ENCODE assay signal across 11 mouse cellular contexts in the genomic region with DNA sequence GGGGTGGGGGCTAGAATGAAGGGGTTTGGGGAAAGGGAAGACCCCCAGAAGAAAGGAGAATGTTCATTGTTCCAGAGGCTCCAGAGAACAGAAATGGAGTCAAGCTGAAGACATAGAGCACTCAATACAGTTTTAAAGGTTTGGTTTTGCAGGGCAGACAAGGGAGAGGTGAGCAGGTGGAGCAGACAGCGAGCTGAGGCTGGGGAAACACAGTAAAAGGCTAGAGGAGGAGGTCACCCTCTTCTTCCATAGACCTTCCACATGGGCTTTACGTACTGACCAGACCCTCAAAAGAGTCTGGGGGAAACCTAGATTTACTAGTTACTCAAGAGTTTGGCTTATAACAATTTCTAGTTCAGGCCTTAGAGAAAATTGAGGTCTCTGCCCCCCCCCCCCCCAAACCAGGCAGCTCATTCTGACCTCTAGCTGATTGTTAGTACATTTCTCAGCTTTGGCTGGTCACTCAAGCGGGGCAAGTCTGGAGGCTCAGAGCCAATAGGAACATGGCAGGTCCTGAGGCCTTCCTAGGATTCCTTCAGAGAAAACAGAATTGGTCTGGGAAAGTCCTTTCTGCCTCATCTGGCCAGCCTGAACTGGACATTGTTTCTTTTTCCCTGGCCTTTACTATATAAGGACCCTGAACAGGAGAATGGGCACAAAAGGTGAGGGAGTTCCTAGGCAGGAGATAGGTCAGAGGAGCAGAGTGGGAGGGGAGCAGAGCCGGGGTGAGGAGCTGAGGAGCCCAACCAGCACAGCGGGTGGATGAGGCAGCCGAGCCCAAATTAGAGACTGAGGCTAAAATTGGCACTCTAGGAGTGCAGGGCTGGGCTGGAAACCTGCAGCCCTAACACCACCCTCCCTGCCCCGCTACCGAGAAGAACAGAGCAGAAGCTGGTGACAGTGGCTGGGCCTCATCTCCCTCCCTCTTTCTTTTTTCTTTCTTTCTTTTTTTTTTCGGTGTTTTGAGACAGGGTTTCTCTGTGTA. TPM values are rescaled to one million over a fixed set of nuclear protein-coding genes. Genes with fewer than 3 reads are reported as not detected.
DNase-seq lines count a peak whose midpoint lies in the region; ATAC-seq and TF ChIP-seq lines count a peak whose summit lies in the region.
"Had no signal": no experiment of that assay in that cellular context is flagged by ENCODE, and none has a peak within 500 bp of the region (broad histone marks: within the 10 kb centered on the region; RNA-seq: fewer than 3 reads in every experiment).

No protein-coding gene starts in this region.

- H3K4me3 ChIP-seq in kidney, embryonic 14.5 days (ENCODE audit: low read length), result no peak overlapping the region
- H3K4me3 ChIP-seq in ES-Bruce4 (ENCODE audit: low read depth, low read length), result no peak overlapping the region
- H3K4me3 ChIP-seq in kidney, embryonic 16.5 days (ENCODE audit: low read length), result 0 out of 2 replicates have a peak overlapping the region, but pooled peaks have one; percentile 2
- no peak overlapping the region for H3K4me3 ChIP-seq in intestine, embryonic 15.5 days (replicated peaks)

- WGBS in kidney, embryonic 14.5 days, result 45% methylated on average over 9 of the region's 9 CpGs
- 52% methylated on average over 9 of the region's 9 CpGs for WGBS in kidney, embryonic 16.5 days
- WGBS in intestine, embryonic 15.5 days, result 62% methylated on average over 9 of the region's 9 CpGs

- peak; percentile 82 for DNase-seq in kidney, adult 11 months
- DNase-seq in cerebellum, postnatal 36 days, result peak; percentile 64 to 68
- no peak for DNase-seq in left cerebral cortex, postnatal 4 days
- DNase-seq: embryo, embryonic 11 days had no signal

- H3K27ac ChIP-seq in kidney, embryonic 14.5 days (ENCODE audit: low read depth, low read length), result no peak overlapping the region
- H3K27ac ChIP-seq in ES-Bruce4 (ENCODE audit: insufficient read depth, low read length), result no peak overlapping the region
- peak overlapping the region; percentile 99 for H3K27ac ChIP-seq in kidney, embryonic 16.5 days (ENCODE audit: low read length)
- no peak overlapping the region for H3K27ac ChIP-seq in intestine, embryonic 15.5 days

- intact Hi-C loops in left cerebral cortex, postnatal 4 days (cut with DNase I), result no loop called here

- H3K9ac ChIP-seq in kidney, embryonic 14.5 days (ENCODE audit: low read depth, low read length), result no peak overlapping the region
- H3K9ac ChIP-seq in ES-Bruce4 (ENCODE audit: low read depth, poor library complexity, severe bottlenecking), result 0 out of 2 replicates have a peak overlapping the region, but pooled peaks have one; percentile 18
- H3K9ac ChIP-seq in kidney, embryonic 16.5 days (replicated peaks; ENCODE audit: low read length), result no peak overlapping the region
- H3K9ac ChIP-seq in intestine, embryonic 15.5 days, result no peak overlapping the region

- no peak overlapping the region for H3K4me2 ChIP-seq in kidney, embryonic 14.5 days (replicated peaks; ENCODE audit: low read depth, low read length)
- no peak overlapping the region; the same call in 1 of the 2 replicates for H3K4me2 ChIP-seq in kidney, embryonic 16.5 days (replicated peaks; ENCODE audit: low read depth, low read length)
- H3K4me2 ChIP-seq in intestine, embryonic 15.5 days (replicated peaks), result no peak overlapping the region

- no peak for TF ChIP-seq CTCF in ES-Bruce4 (IDR thresholded peaks at IDR 0.05; ENCODE audit: low read depth, low read length)

- H3K36me3 ChIP-seq in kidney, embryonic 14.5 days (ENCODE audit: control insufficient read depth, insufficient read depth, low read length), result no peaks in the 10 kb centered on the region
- no peaks in the 10 kb centered on the region; the same call in 1 of the 2 replicates for H3K36me3 ChIP-seq in ES-Bruce4 (ENCODE audit: control insufficient read depth, insufficient read depth, low read length, poor library complexity, severe bottlenecking)
- H3K36me3 ChIP-seq in kidney, embryonic 16.5 days (ENCODE audit: insufficient read depth, low read length), result no peaks in the 10 kb centered on the region
- no peaks in the 10 kb centered on the region for H3K36me3 ChIP-seq in intestine, embryonic 15.5 days

- H3K4me1 ChIP-seq in kidney, embryonic 14.5 days (ENCODE audit: control insufficient read depth, insufficient read depth, low read length), result peaks cover 42% of the 10 kb centered on the region
- peaks cover 6% of the 10 kb centered on the region for H3K4me1 ChIP-seq in ES-Bruce4 (ENCODE audit: control insufficient read depth, insufficient read depth, low read length)
- H3K4me1 ChIP-seq in kidney, embryonic 16.5 days (ENCODE audit: insufficient read depth, low read length), result peaks cover 46% of the 10 kb centered on the region
- peaks cover 34% of the 10 kb centered on the region for H3K4me1 ChIP-seq in intestine, embryonic 15.5 days (replicated peaks)

- no peak for TF ChIP-seq EP300 in ES-Bruce4 (IDR thresholded peaks at IDR 0.05; ENCODE audit: insufficient read depth, low read depth, low read length)

- ATAC-seq in kidney, embryonic 14.5 days (ENCODE audit: low FRiP score, low TSS enrichment), result no peak
- no peak for ATAC-seq in kidney, embryonic 16.5 days (ENCODE audit: low FRiP score, low TSS enrichment)
- ATAC-seq in granulocyte monocyte progenitor cell, adult 5-6 weeks (replicated peaks; ENCODE audit: poor library complexity, severe bottlenecking), result no peak
- no peak for ATAC-seq in intestine, embryonic 15.5 days

- H3K9me3 ChIP-seq in kidney, embryonic 14.5 days (ENCODE audit: control insufficient read depth, low read length), result no peaks in the 10 kb centered on the region
- peaks cover 6% of the 10 kb centered on the region for H3K9me3 ChIP-seq in ES-Bruce4 (replicated peaks; ENCODE audit: control insufficient read depth, insufficient read depth, low read length, poor library complexity, severe bottlenecking)
- H3K9me3 ChIP-seq in kidney, embryonic 16.5 days (ENCODE audit: low read length), result no peaks in the 10 kb centered on the region
- H3K9me3 ChIP-seq in intestine, embryonic 15.5 days, result no peaks in the 10 kb centered on the region

- TF ChIP-seq POLR2A in ES-Bruce4 (IDR thresholded peaks at IDR 0.05; ENCODE audit: insufficient read depth, low read length), result no peak

- H3K27me3 ChIP-seq in kidney, embryonic 14.5 days (ENCODE audit: control insufficient read depth, insufficient read depth, low read length), result no peaks in the 10 kb centered on the region
- no peaks in the 10 kb centered on the region for H3K27me3 ChIP-seq in ES-Bruce4 (ENCODE audit: control insufficient read depth, insufficient read depth, low read length, poor library complexity, severe bottlenecking)
- no peaks in the 10 kb centered on the region for H3K27me3 ChIP-seq in kidney, embryonic 16.5 days (ENCODE audit: insufficient read depth, low read length)
- no peaks in the 10 kb centered on the region for H3K27me3 ChIP-seq in intestine, embryonic 15.5 days (replicated peaks)

RNA-seq across cellular contexts. Expression of a gene that starts 13.6 kb away (rescaled TPM):
- polyA plus RNA-seq in kidney, embryonic 14.5 days (2014; fragmentation: Nextera tagmentation; extraction: Ambion mirVana), result 110 and 127 TPM in 2 replicates
- polyA plus RNA-seq in ES-Bruce4 (2011; ENCODE audit: insufficient read depth, insufficient read length, low read depth, missing spikeins), result 71.2 and 74.9 TPM in 2 replicates
- 103 and 119 TPM in 2 replicates for polyA plus RNA-seq in kidney, embryonic 16.5 days (2015; fragmentation: Nextera tagmentation; extraction: Ambion mirVana)
- total RNA-seq in granulocyte monocyte progenitor cell, adult 5-6 weeks (2014; fragmentation: Nextera tagmentation), result 125 and 137 TPM in 2 replicates
- total RNA-seq in granulocyte monocyte progenitor cell, adult 5-6 weeks (2017), result 59.1 and 73.5 TPM in 2 replicates
- polyA plus RNA-seq in intestine, embryonic 15.5 days (2015; fragmentation: Nextera tagmentation; extraction: Ambion mirVana), result 60.4 and 61.2 TPM in 2 replicates
- 100 to 1,000 TPM; 129 to 134 TPM for total RNA-seq in left cerebral cortex, postnatal 4 days (2021)

RNA-seq across cellular contexts. Expression of a gene that starts 33.5 kb away (rescaled TPM):
- not detected in 2 replicates for polyA plus RNA-seq in kidney, embryonic 14.5 days (2014; fragmentation: Nextera tagmentation; extraction: Ambion mirVana)
- not detected in 2 replicates for polyA plus RNA-seq in ES-Bruce4 (2011; ENCODE audit: insufficient read depth, insufficient read length, low read depth, missing spikeins)
- polyA plus RNA-seq in kidney, embryonic 16.5 days (2015; fragmentation: Nextera tagmentation; extraction: Ambion mirVana), result not detected in 2 replicates
- total RNA-seq in granulocyte monocyte progenitor cell, adult 5-6 weeks (2014; fragmentation: Nextera tagmentation), result not detected in 2 replicates
- not detected in 2 replicates for total RNA-seq in granulocyte monocyte progenitor cell, adult 5-6 weeks (2017)
- polyA plus RNA-seq in intestine, embryonic 15.5 days (2015; fragmentation: Nextera tagmentation; extraction: Ambion mirVana), result not detected in 2 replicates
- not detected for total RNA-seq in left cerebral cortex, postnatal 4 days (2021)
- total RNA-seq: heart, adult 18-20 months; left cerebral cortex, postnatal 36 days had no signal

RNA-seq across cellular contexts. Expression of a gene that starts 43.7 kb away (rescaled TPM):
- polyA plus RNA-seq in kidney, embryonic 14.5 days (2014; fragmentation: Nextera tagmentation; extraction: Ambion mirVana), result 260 and 303 TPM in 2 replicates
- polyA plus RNA-seq in ES-Bruce4 (2011; ENCODE audit: insufficient read depth, insufficient read length, low read depth, missing spikeins), result 348 and 382 TPM in 2 replicates
- 269 and 323 TPM in 2 replicates for polyA plus RNA-seq in kidney, embryonic 16.5 days (2015; fragmentation: Nextera tagmentation; extraction: Ambion mirVana)
- total RNA-seq in granulocyte monocyte progenitor cell, adult 5-6 weeks (2014; fragmentation: Nextera tagmentation), result 401 and 434 TPM in 2 replicates
- total RNA-seq in granulocyte monocyte progenitor cell, adult 5-6 weeks (2017), result 225 and 243 TPM in 2 replicates
- 338 and 390 TPM in 2 replicates for polyA plus RNA-seq in intestine, embryonic 15.5 days (2015; fragmentation: Nextera tagmentation; extraction: Ambion mirVana)
- 100 to 1,000 TPM; 114 to 121 TPM for total RNA-seq in left cerebral cortex, postnatal 4 days (2021)
